Mouse (Mus musculus) bone marrow macrophage, adult 2 months (primary cell): Measurements from ENCODE around the gene Defb23.

Experiments used
- CTCF ChIP-seq: IDR thresholded peaks from 2 replicates; pipeline ENCODE4 v1.5.1; 2012; ENCODE audit warnings: low read depth, mild to moderate bottlenecking, low read length, moderate library complexity
- POLR2A ChIP-seq: IDR thresholded peaks from 2 replicates; pipeline ENCODE4 v1.6.1; 2012; ENCODE audit warnings: mild to moderate bottlenecking, low read depth, low read length, borderline replicate concordance

- no peak for TF ChIP-seq POLR2A
- no peak for TF ChIP-seq CTCF
These were observed 39.5 kb upstream of the Defb23 start for GRCm38 (mm10) chr2:152503950-152504349.
